Mouse (Mus musculus) thymus, postnatal 0 days (tissue): ENCODE measurements around the gene Ncdn. TPM values are rescaled to one million over a fixed set of nuclear protein-coding genes. Genes with fewer than 3 reads are reported as not detected.

Source experiments
- DNase-seq: peaks from one replicate; pipeline ENCODE4 v3.0.0-alpha.2; 2015; ENCODE audit warnings: low spot score
- polyA plus RNA-seq: library from polyadenylated mRNA; unstranded; fragments of >200 nt; fragmentation: Nextera tagmentation; extraction: Ambion mirVana; gene quantifications from 2 replicates; pipeline ENCODE4 v1.2.1, GENCODE M21; 2015

The Ncdn gene
- polyA plus RNA-seq, 1 experiment from 2014 or later, result 18.4 TPM

DNA sequence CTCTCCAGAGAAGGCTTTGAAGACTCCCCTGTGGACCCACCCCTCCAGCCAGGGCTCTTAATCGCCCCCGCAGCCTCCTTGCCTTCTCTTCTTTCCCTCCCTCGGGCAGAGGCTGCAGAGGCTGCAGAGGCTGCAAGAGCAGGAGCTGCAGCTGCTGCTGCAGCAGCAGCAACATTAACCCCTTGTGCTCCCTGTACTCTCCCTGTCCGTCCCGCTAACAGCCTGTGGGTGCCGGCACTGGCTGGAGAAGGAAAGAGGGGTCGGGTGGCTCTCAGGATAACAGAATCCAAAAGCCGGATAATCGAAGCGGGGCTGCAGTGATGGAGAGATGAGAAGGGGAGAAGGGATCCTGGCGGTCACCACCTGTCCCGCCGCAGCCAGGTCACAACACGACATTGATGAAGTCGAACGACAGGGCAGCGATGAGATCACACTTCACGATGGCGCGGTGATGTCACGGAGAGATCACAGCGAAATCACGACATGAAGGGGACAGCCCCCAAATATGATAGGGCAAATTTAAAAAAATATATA, 563 bp downstream of the Ncdn start:
- no peak for DNase-seq

DNA sequence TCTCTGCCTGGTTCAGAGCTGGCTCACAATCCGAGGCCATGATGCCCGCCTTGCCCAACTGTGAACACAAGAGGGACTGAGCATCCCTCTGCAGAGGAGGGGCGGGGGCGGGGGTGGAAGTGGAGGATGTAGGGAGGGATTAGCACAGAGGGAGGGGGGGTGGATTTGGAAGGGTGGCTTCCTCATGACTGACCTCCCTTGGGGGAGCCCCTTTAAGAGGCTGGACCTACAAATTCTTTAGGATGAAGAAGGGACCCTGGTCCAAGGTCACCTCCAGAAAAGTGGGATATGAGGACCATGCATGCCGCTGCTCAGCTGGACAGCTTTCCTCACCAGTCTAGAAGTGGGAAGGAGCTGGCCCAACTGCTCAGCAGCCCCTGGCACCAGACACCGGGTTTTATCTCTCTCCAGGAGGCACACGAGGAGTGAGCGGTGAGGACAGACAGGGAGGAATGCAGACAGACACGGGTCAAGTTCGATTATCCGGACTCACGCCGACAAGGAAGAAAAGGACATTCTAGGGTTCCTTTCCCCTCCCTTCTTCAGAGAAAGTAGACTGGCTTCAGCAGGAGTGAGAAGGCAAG, 1.1 kb downstream of the Ncdn start:
- DNase-seq, result no peak

DNA sequence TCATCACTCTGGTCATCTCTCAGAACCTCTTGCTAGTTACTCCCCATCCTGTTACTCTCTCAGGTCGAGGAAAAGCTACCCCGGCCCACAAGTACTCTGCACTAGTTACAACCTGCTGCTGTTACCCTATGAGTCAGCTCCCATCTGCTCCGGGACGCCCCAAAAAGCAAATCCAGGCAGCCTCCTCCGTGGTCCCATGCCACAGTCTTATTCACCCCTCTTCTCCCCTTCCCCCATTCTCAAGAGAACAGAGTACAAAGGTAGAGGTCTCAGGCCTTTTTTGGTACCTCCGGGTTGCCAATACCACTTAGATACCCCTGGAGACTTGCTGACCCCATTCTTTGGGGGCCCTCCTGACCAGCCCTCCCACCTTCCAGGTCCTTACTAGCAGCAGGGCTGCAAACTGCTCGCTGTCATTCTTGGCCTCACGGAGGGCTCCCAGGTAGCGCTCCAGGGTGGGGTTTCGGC, 1.6 kb downstream of the Ncdn start:
- no peak for DNase-seq

DNA sequence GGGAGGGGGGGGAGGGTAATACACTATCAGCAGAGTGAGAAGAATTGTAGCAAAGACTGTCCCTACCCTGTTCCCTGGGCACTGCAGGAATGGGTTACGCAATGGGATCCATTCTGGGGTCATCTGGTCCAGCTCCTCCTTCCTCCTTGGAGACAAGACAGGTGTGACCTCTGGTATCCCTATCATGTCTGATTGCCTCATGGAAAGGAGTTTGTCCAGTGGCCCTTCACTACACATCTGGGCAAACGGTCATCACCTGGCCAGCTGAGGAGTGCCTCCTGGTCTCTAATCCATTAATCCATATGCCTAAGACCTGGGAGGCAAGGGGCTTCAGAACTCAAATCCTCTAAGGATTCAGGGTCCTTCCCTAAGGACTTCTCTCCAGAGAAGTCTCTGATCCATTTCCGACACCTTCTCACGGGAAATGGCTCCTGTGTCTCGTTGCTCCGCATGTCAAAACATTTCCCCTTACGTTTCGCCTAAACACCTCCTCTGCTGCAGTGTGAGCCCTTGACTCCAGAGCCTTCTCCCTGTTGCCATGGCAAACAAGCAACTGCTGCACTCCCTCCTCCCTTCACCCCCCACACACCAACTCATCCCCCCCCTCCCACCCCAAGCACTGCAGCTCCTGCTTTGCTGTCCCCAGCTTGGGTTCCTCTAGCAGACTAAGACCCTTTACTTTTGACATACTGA, 2.2 kb downstream of the Ncdn start:
- DNase-seq, result no peak

DNA sequence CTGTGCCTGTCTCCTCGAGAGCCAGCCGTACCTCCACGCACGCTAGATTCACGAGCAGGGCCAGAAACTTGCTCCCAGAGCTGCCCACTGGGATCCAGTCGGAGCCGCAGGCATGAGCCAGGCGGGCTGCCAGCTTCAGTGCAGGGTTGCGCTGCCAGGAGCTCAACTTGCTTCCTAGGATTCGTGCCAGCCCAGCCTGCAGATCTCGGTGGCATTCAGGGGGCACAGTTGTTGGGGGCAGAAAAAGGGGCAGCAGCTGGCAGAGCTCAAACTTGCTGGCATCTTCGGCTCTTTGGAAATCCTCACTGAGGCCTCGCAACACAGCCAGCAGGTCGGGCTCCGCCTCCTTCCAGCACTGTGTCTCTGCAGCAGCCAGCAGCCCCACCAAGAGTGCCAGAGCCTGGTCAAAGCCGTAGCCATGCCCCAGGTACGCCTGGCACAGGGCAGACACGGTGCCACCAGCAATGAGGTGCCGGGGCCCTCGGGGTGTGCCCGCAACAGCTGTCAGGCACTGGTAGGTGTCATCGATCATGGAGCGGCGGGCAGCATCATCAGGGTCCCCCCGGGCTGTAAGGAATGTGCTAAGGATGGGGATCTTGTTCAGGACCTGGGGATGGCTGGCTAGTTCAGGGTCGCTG, 3.1 kb downstream of the Ncdn start:
- no peak for DNase-seq

DNA sequence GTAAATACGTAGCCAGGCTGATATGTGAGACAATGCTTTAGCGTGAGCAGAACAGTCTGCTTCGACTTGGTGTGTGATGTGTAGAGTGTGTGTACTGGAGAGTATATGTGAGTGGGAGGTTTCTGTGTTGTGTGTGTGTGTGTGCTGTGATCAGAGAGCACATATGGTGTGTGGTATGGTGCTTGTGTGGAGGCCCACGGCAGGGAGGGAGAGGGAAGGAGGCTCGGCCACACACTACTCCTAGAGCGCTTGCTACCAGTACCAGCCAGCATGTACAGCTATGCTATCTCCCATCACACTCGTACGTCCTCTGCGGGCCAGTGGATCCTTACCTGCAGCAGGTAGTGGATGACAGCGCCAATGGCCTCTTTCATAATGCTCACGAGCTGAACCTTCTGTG, 3.7 kb downstream of the Ncdn start:
- no peak for DNase-seq

DNA sequence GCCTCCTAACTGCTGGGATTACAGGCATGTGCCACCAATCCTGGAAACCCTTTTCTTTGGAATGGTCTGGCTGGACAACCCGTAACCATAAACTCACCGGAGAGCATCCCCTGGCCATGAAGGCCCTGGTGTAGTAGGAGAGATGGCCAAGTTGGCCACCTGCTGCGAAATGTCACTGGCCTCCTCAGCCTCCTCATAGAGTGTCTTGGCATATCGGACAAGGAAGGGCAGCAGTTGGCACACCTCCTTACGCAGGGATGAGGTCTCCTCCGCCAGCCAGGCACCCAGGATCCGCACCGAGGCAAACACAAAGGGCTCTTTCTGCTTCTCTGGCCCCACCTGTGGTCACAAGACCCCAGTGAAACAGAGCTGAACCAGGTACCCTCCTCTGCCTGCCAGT, 4.9 kb downstream of the Ncdn start:
- no peak for DNase-seq

DNA sequence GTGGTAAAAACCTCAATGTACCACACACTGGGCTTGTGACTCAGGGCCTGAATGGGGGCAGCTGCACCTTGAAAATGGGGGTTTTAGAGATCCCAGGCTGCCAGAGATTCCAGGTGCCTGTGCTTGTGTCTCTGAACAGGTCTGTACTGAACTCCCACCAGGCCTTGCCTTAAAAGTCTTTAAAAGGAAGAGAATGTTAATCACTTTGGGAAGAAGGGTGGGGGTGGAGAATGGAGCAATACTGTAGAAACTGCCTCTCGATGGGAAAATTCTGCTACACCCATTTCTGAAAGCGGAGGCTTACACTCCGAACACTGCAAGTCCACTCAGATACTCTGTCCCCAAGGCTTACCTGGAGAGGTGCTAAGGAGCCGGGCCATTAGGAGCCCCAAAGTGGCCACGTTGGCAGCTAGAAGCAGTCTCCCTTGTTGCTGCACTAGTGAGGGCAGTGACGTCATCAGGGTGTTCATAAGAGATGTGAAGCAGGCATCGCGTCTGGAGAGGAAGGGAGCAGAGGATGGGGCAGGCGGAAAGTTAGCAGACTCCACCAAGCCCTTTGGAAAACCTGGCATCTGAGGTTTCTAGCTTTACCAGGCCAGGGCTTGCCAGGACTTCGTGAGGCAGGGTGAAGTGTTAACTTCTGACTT, 6.9 kb downstream of the Ncdn start:
- DNase-seq, result no peak

- DNase-seq, result peak; percentile 64
These were observed 7.6 kb downstream of the Ncdn start for GRCm38 (mm10) chr4:126745506-126746193.

GRCm38 (mm10) chr4:126744831-126745230, 8.4 kb downstream of the Ncdn start:
- no peak for DNase-seq

DNA sequence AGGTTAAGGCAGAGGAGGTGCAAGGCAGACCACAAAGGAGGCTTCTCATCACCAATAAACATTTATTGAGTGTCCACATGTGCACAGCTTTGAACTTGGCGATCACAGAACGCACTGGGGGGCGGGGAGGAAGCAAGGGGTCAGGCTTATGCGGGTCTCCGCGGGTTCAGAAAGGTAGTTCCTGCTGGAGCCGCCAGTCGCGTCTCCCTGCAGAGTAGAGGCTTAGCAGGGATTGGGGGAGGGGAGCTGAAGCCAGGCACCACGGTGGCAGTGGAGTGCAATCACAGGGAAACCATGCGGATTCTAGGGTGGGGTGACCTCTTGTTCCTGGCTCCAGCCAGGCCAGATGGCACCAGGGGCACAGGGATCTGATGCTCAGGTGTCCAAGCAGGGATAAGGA, 9.5 kb downstream of the Ncdn start:
- DNase-seq, result no peak

DNA sequence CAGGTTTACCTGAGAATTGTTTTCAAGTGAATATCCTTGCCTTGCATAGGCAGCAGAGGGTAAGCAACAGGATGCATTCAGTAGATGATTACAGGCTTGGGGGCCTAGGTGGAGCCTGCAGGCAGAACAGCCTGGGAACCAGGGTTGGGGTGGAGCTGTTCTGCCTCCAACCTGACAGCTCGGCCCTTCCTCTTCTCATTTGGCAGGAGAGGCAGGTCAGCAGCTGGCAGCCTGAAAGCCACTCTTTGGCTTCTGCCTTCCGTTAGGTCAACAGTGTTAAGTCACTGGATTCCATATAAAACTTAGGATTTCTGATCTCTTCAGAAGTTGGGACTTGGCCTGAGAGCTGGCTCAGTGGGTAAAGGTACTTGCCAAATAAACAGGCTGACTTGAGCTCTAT, 10.3 kb downstream of the Ncdn start:
- DNase-seq, result no peak

- peak; percentile 85 for DNase-seq
These were observed 11.8 kb downstream of the Ncdn start for GRCm38 (mm10) chr4:126741448-126741847.

GRCm38 (mm10) chr4:126739966-126740676, 13.1 kb downstream of the Ncdn start:
- DNase-seq, result no peak

DNA sequence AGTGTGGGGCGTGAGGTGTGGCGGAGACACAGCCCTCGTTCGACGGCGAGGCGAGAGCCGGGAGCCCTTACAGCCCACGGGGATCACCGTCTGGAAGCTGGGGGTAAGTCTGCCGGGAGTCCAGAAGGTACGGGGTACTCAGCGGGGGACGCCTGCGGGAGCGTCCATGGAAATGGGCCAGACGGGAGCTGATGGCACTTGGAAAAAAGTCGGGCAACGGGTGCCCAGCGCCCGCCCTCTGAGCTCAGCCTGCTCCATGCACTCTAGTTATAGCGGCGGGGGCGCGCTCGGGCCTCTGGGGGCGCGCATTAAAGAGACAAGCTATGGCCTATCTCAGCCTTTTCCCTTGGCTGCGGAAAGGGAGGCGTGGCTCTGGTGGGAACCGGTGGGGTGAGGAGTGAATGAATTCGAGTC, 17.2 kb downstream of the Ncdn start, which contains the start of gene Tfap2e:
Gene Tfap2e, minus strand, starts transcription at position 240 of the 414 bp plus-strand sequence.
- no peak for DNase-seq

DNA sequence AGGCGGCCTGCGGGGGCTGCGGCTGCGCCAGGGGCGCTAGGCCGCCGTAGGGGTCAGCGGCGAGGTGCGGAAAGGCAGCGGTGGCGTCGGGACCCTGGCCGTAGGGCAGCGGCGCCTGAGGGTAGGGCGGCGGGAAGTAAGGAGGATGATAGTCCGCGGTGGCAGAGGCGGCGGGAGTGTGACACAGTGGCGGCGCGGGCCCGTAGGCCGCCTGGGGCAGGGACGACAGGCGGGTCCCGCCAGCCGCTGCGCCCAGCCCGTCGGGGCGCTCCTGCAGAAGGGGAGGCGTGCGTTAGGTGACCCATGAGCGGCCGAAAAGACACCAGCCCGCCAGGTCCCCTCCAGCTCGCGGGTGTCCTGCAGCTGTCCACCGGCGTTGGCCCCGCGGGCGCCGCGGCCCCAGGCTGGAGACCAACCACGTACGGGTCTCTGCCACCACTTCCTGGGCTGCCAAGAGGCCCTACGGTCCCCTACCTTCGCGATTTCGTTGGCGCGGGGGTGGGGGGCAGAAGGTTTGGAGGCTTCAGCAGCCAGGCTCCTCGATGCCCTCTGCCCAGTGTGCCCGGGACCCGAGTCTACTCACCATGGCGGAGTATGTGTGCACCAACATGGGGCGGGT, 17.7 kb downstream of the Ncdn start:
- DNase-seq, result no peak

GRCm38 (mm10) chr4:126734700-126735381, 18.4 kb downstream of the Ncdn start:
- DNase-seq, result no peak

GRCm38 (mm10) chr4:126734001-126734603, 19.1 kb downstream of the Ncdn start:
- DNase-seq, result no peak
